Mouse (Mus musculus) mouse embryonic stem cell (cell line): Measurements from ENCODE around the gene Dgkb.

Experiments used
- in situ Hi-C, 2 experiments: fragments of 300-500 bp; cut with MboI; formaldehyde crosslinking; loops; 1 replicate in 1 of 2; 3 replicates in 1 of 2; pipeline ENCODE4 v1.14.3; 2019 to 2020; ENCODE audit warnings: low sequenced_read_pairs in 2 of 2, low pct_unique_long_range_greater_than_20kb in 1 of 2, mixed read lengths in 1 of 2; ENCODE audit not compliant: unreplicated experiment in 1 of 2

Dgkb gene

GRCm38 (mm10) chr12:38497229-38497628 is 679.7 kb downstream of the Dgkb start:
- in situ Hi-C loops, result no loop called here

- in situ Hi-C loops, result no loop called here
These were observed 683.4 kb downstream of the Dgkb start for GRCm38 (mm10) chr12:38500931-38501330.

- in situ Hi-C loops, result no loop called here
These were observed 690.7 kb downstream of the Dgkb start for GRCm38 (mm10) chr12:38508195-38508594.

- in situ Hi-C loops, result no loop called here
These were observed 727.9 kb downstream of the Dgkb start for GRCm38 (mm10) chr12:38545431-38545830.

GRCm38 (mm10) chr12:38577141-38577540 is 759.6 kb downstream of the Dgkb start:
- in situ Hi-C loops, result no loop called here

- in situ Hi-C loops, result no loop called here
These were observed 761.8 kb downstream of the Dgkb start for GRCm38 (mm10) chr12:38579191-38579817.

- in situ Hi-C loops, result no loop called here
These were observed 768.9 kb downstream of the Dgkb start for GRCm38 (mm10) chr12:38586368-38586865.

- in situ Hi-C loops, result no loop called here
These were observed 772.4 kb downstream of the Dgkb start for GRCm38 (mm10) chr12:38589951-38590350.

GRCm38 (mm10) chr12:38593653-38594052 is 776.1 kb downstream of the Dgkb start:
- in situ Hi-C loops, result no loop called here

GRCm38 (mm10) chr12:38594055-38594454 is 776.5 kb downstream of the Dgkb start:
- in situ Hi-C loops, result no loop called here

GRCm38 (mm10) chr12:38596416-38597062 is 779.0 kb downstream of the Dgkb start:
- in situ Hi-C loops, result no loop called here

- in situ Hi-C loops, result no loop called here
These were observed 780.6 kb downstream of the Dgkb start for GRCm38 (mm10) chr12:38598096-38598495.

- in situ Hi-C loops, result no loop called here
These were observed 782.8 kb downstream of the Dgkb start for GRCm38 (mm10) chr12:38600165-38600845.

- in situ Hi-C loops, result no loop called here
These were observed 790.6 kb downstream of the Dgkb start for GRCm38 (mm10) chr12:38608104-38608503.

GRCm38 (mm10) chr12:38668265-38668664 is 850.7 kb downstream of the Dgkb start:
- in situ Hi-C loops, result no loop called here
